Mouse (Mus musculus): ENCODE data around the gene Add1.

GRCm38 (mm10) chr5:34608226-34608625, 34.8 kb downstream of the Add1 start:
- TF ChIP-seq CTCF (IDR thresholded peaks at IDR 0.05; ENCODE audit: low read depth) (no peak), EP300 (optimal IDR thresholded peaks at IDR 0.05) (no peak)

Measured in stomach, postnatal 0 days (tissue).